Mouse (Mus musculus) myocyte (in vitro differentiated cells): ENCODE data around the gene Cables2. TPM values are rescaled to one million over a fixed set of nuclear protein-coding genes. Genes with fewer than 3 reads are reported as not detected.

Source experiments
- H3K27me3 ChIP-seq: one replicate; pipeline ENCODE4 v1.6.1; 2011; ENCODE audit not compliant: control insufficient read depth, insufficient read depth, insufficient read length
- H3K36me3 ChIP-seq: one replicate; pipeline ENCODE4 v1.6.1; 2011; ENCODE audit not compliant: control insufficient read depth, insufficient read depth
- H3K4me2 ChIP-seq: one replicate; pipeline ENCODE4 v1.6.1; 2011; ENCODE audit warnings: low read depth, control low read depth
- H3K4me3 ChIP-seq: one replicate; pipeline ENCODE4 v1.5.1; 2011; ENCODE audit warnings: mild to moderate bottlenecking, control low read depth, moderate library complexity
- H3K79me2 ChIP-seq: one replicate; pipeline ENCODE4 v1.6.1; 2011; ENCODE audit not compliant: control insufficient read depth, insufficient read depth
- H3ac ChIP-seq: one replicate; pipeline ENCODE4 v1.6.1; 2011; ENCODE audit not compliant: control insufficient read depth, insufficient read length
- CEBPB ChIP-seq: IDR thresholded peaks from 2 replicates; pipeline ENCODE4 v1.6.1; 2011; ENCODE audit warnings: mild to moderate bottlenecking, moderate library complexity; ENCODE audit not compliant: poor library complexity, insufficient read depth, severe bottlenecking
- E2F4 ChIP-seq: IDR thresholded peaks from one replicate; pipeline ENCODE4 v1.6.1; 2011; ENCODE audit warnings: mild to moderate bottlenecking, control low read depth, moderate library complexity; ENCODE audit not compliant: insufficient read depth
- MAX ChIP-seq: IDR thresholded peaks from one replicate; pipeline ENCODE4 v1.6.1; 2011; ENCODE audit warnings: low read depth, mild to moderate bottlenecking, control low read depth
- MYOD1 ChIP-seq, 3 experiments: IDR thresholded peaks; one replicate each; pipeline ENCODE4 v1.6.1; 2011; ENCODE audit warnings: control low read depth in 2 of 3, low read depth in 2 of 3, mild to moderate bottlenecking in 2 of 3, moderate library complexity in 1 of 3; ENCODE audit not compliant: insufficient read length in 2 of 3, control insufficient read depth in 1 of 3
- MYOG ChIP-seq, 3 experiments: IDR thresholded peaks; one replicate each; pipeline ENCODE4 v1.6.1; 2011; ENCODE audit warnings: control low read depth in 2 of 3, low read depth in 2 of 3, mild to moderate bottlenecking in 2 of 3; ENCODE audit not compliant: insufficient read length in 2 of 3, control insufficient read depth in 1 of 3, insufficient read depth in 1 of 3
- POLR2A ChIP-seq: IDR thresholded peaks from one replicate; pipeline ENCODE4 v1.6.1; 2011; ENCODE audit warnings: low read depth, mild to moderate bottlenecking, control low read depth, moderate library complexity; ENCODE audit not compliant: insufficient read length
- POLR2AphosphoS2 ChIP-seq: IDR thresholded peaks from one replicate; pipeline ENCODE4 v1.6.1; 2011; ENCODE audit warnings: low read depth, control low read depth; ENCODE audit not compliant: insufficient read length
- REST ChIP-seq: IDR thresholded peaks from one replicate; pipeline ENCODE4 v1.6.1; 2011; ENCODE audit warnings: mild to moderate bottlenecking, control low read depth, moderate library complexity; ENCODE audit not compliant: insufficient read depth, insufficient read length
- SRF ChIP-seq: IDR thresholded peaks from one replicate; pipeline ENCODE4 v1.6.1; 2011; ENCODE audit warnings: low read depth; ENCODE audit not compliant: control insufficient read depth, insufficient read length
- TCF12 ChIP-seq: IDR thresholded peaks from one replicate; pipeline ENCODE4 v1.6.1; 2011; ENCODE audit warnings: mild to moderate bottlenecking, control low read depth; ENCODE audit not compliant: poor library complexity, insufficient read depth, severe bottlenecking
- TCF3 ChIP-seq: IDR thresholded peaks from one replicate; pipeline ENCODE4 v1.6.1; 2011; ENCODE audit warnings: low read depth, control low read depth; ENCODE audit not compliant: insufficient read length
- USF1 ChIP-seq: IDR thresholded peaks from one replicate; pipeline ENCODE4 v1.6.1; 2011; ENCODE audit warnings: low read depth, mild to moderate bottlenecking, control low read depth, moderate library complexity
- polyA plus RNA-seq: library from polyadenylated mRNA; unstranded; fragments of >200 nt; fragmentation: generic; extraction: Trizol; gene quantifications from one replicate; pipeline ENCODE4 v1.2.1, GENCODE M21; 2012; ENCODE audit warnings: missing spikeins

Gene Cables2
- polyA plus RNA-seq, 1 experiment: 6.8 TPM

- Histone ChIP-seq H3ac (no peak overlapping the region), H3K36me3 (no peaks in the 10 kb centered on the region), H3K27me3 (no peaks in the 10 kb centered on the region), H3K4me3 (no peak overlapping the region), H3K4me2 (no peak overlapping the region), H3K79me2 (no peaks in the 10 kb centered on the region)
- TF ChIP-seq USF1 (no peak), POLR2AphosphoS2 (no peak), TCF3 (no peak), TCF12 (no peak), MAX (no peak), REST (no peak), E2F4 (no peak), MYOD1 (IDR thresholded peaks at IDR 0.05; ENCODE audit: control insufficient read depth in 1 of 3, insufficient read length in 2 of 3, low read depth in 2 of 3) (no peak), SRF (no peak), MYOG (IDR thresholded peaks at IDR 0.05; ENCODE audit: control insufficient read depth in 1 of 3, insufficient read depth in 1 of 3, insufficient read length in 2 of 3, low read depth in 2 of 3) (no peak), POLR2A (no peak), CEBPB (no peak)
These were observed 4.0 kb downstream of the Cables2 start for GRCm38 (mm10) chr2:180269329-180269728.

- H3K4me2 ChIP-seq: no peak overlapping the region
- no peak overlapping the region for H3K4me3 ChIP-seq
- no peaks in the 10 kb centered on the region for H3K27me3 ChIP-seq
- H3K36me3 ChIP-seq: no peaks in the 10 kb centered on the region
- H3ac ChIP-seq: no peak overlapping the region
- no peaks in the 10 kb centered on the region for H3K79me2 ChIP-seq
- TF ChIP-seq MAX (no peak), TCF3 (no peak), REST (no peak), POLR2AphosphoS2 (no peak), USF1 (no peak), POLR2A (no peak), MYOD1 (IDR thresholded peaks at IDR 0.05; ENCODE audit: control insufficient read depth in 1 of 3, insufficient read length in 2 of 3, low read depth in 2 of 3) (no peak), TCF12 (no peak), SRF (no peak), MYOG (IDR thresholded peaks at IDR 0.05; ENCODE audit: control insufficient read depth in 1 of 3, insufficient read depth in 1 of 3, insufficient read length in 2 of 3, low read depth in 2 of 3) (no peak), CEBPB (no peak), E2F4 (no peak)
These were observed 5.3 kb downstream of the Cables2 start for GRCm38 (mm10) chr2:180267955-180268354.

GRCm38 (mm10) chr2:180262891-180263290 is 10.4 kb downstream of the Cables2 start:
- H3K79me2 ChIP-seq: peaks cover 9% of the 10 kb centered on the region
- TF ChIP-seq POLR2AphosphoS2: no peak
- no peak overlapping the region for H3K4me2 ChIP-seq
- H3K36me3 ChIP-seq: peaks cover 6% of the 10 kb centered on the region
- H3K27me3 ChIP-seq: no peaks in the 10 kb centered on the region
- no peak overlapping the region for H3K4me3 ChIP-seq
- no peak overlapping the region for H3ac ChIP-seq

- Histone ChIP-seq H3K79me2 (peaks cover 13% of the 10 kb centered on the region), H3K36me3 (peaks cover 6% of the 10 kb centered on the region), H3ac (no peak overlapping the region), H3K27me3 (no peaks in the 10 kb centered on the region), H3K4me3 (no peak overlapping the region), H3K4me2 (no peak overlapping the region)
- peak in 2 of 3 experiments; percentile 14 to 46 for TF ChIP-seq MYOD1 (IDR thresholded peaks at IDR 0.05; ENCODE audit: control insufficient read depth in 1 of 3, insufficient read length in 2 of 3, low read depth in 2 of 3)
- peak in 2 of 3 experiments; percentile 51 for TF ChIP-seq MYOG (IDR thresholded peaks at IDR 0.05; ENCODE audit: control insufficient read depth in 1 of 3, insufficient read depth in 1 of 3, insufficient read length in 2 of 3, low read depth in 2 of 3)
- TF ChIP-seq TCF3: no peak
These were observed 10.9 kb downstream of the Cables2 start for GRCm38 (mm10) chr2:180262441-180262840.

GRCm38 (mm10) chr2:180261901-180262300 is 11.4 kb downstream of the Cables2 start:
- no peak overlapping the region for H3ac ChIP-seq
- H3K36me3 ChIP-seq: peaks cover 6% of the 10 kb centered on the region
- no peak overlapping the region for H3K4me2 ChIP-seq
- TF ChIP-seq MAX (no peak), MYOG (IDR thresholded peaks at IDR 0.05; ENCODE audit: control insufficient read depth in 1 of 3, insufficient read depth in 1 of 3, insufficient read length in 2 of 3, low read depth in 2 of 3) (peak; percentile 50 to 78 (median 54)), MYOD1 (IDR thresholded peaks at IDR 0.05; ENCODE audit: control insufficient read depth in 1 of 3, insufficient read length in 2 of 3, low read depth in 2 of 3) (peak in 2 of 3 experiments; percentile 73 to 92), USF1 (no peak)
- peaks cover 16% of the 10 kb centered on the region for H3K79me2 ChIP-seq
- no peaks in the 10 kb centered on the region for H3K27me3 ChIP-seq
- H3K4me3 ChIP-seq: no peak overlapping the region
